Mouse (Mus musculus) midbrain, postnatal 0 days (tissue): ENCODE results near the gene Tomm6. TPM values are rescaled to one million over a fixed set of nuclear protein-coding genes. Genes with fewer than 3 reads are reported as not detected.

Experiments
- ATAC-seq: fragments of 200-750 bp; cut with Nextera tagmentation; 2 replicates; pipeline ENCODE4 v1.8.0; 2017; ENCODE audit warnings: moderate number of reproducible peaks, mild to moderate bottlenecking, moderate TSS enrichment, moderate library complexity; ENCODE audit not compliant: low FRiP score
- DNase-seq: peaks from one replicate; pipeline ENCODE4 v3.0.0-alpha.2; 2015; ENCODE audit warnings: low spot score
- H3K27ac ChIP-seq: fragments of 300-500 bp; sonication (generic); 2 replicates; pipeline ENCODE4 v1.5.1; 2014; ENCODE audit warnings: low read depth, mild to moderate bottlenecking, low read length, mixed read lengths
- H3K27me3 ChIP-seq: fragments of 300-500 bp; sonication (generic); 2 replicates; pipeline ENCODE4 v1.6.1; 2014; ENCODE audit warnings: low read length, control low read depth, mixed read lengths; ENCODE audit not compliant: insufficient read depth
- H3K36me3 ChIP-seq: fragments of 300-500 bp; sonication (generic); 2 replicates; pipeline ENCODE4 v1.6.1; 2014; ENCODE audit warnings: low read length, control low read depth, mixed read lengths; ENCODE audit not compliant: insufficient read depth
- H3K4me1 ChIP-seq: fragments of 300-500 bp; sonication (generic); 2 replicates; pipeline ENCODE4 v1.6.1; 2014; ENCODE audit warnings: mild to moderate bottlenecking, control low read depth, antibody characterized with exemption, low read length, mixed read lengths; ENCODE audit not compliant: insufficient read depth
- H3K4me2 ChIP-seq: fragments of 300-500 bp; sonication (generic); 2 replicates; pipeline ENCODE4 v1.6.1; 2014; ENCODE audit warnings: low read depth, mild to moderate bottlenecking, low read length, mixed read lengths; ENCODE audit not compliant: poor library complexity, severe bottlenecking
- H3K4me3 ChIP-seq: fragments of 300-500 bp; sonication (generic); 2 replicates; pipeline ENCODE4 v1.5.1; 2014; ENCODE audit warnings: low read depth, mild to moderate bottlenecking, low read length, moderate library complexity
- H3K9ac ChIP-seq: fragments of 300-500 bp; sonication (generic); replicated peaks from 2 replicates; pipeline ENCODE4 v1.6.1; 2014; ENCODE audit warnings: mild to moderate bottlenecking, low read length, moderate library complexity, mixed read lengths; ENCODE audit not compliant: poor library complexity, severe bottlenecking
- H3K9me3 ChIP-seq: fragments of 300-500 bp; sonication (generic); 2 replicates; pipeline ENCODE4 v1.6.1; 2016; ENCODE audit warnings: low read length, control low read depth
- CTCF ChIP-seq: IDR thresholded peaks from 2 replicates; pipeline ENCODE4 v1.5.1; 2016; ENCODE audit warnings: antibody characterized with exemption, mild to moderate bottlenecking
- WGBS: fragments of 180-500 bp; shearing (Covaris S2); extraction: QIAGEN DNeasy Blood & Tissue Kit; methylation state at CpG from one replicate; pipeline ENCODE4 v1.1.7; 2014; 5-methylcytosine and 5-hydroxymethylcytosine counted together
- polyA plus RNA-seq: library from polyadenylated mRNA; unstranded; fragments of >200 nt; fragmentation: Nextera tagmentation; extraction: Ambion mirVana; gene quantifications from 2 replicates; pipeline ENCODE4 v1.2.1, GENCODE M21; 2015
- total RNA-seq: library from RNA; depleted of rRNA; stranded (reverse); fragments of >200 nt; gene quantifications from 2 replicates; pipeline ENCODE4 v1.2.3, GENCODE M21; 2014

Tomm6 gene
- total and polyA plus RNA-seq, 2 experiments from 2014 or later, result 117 to 339 TPM

DNA sequence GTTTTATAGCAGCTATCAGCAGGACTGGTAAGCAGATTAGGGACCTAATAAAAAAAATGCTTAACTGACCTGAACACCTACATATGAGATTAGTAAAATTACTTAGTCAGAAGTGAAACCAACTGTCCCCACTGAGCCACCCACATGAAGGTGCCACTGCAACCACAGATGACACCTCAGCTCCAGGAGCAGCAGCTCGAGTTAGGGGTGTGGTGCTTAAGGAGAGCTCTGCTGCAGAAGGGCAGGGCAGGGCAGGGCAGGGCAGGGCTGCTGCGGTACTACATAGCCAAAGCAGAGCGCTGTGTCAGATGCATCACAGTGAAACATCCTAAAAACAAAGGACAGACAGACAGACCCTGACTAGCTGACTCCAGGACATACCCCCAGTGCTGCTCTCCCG lies 5.3 kb downstream of the Tomm6 start:
- ATAC-seq (no peak), DNase-seq (no peak)
- no peak for TF ChIP-seq CTCF
- Histone ChIP-seq H3K27me3 (no peaks in the 10 kb centered on the region), H3K27ac (no peak overlapping the region), H3K4me3 (no peak overlapping the region), H3K4me1 (peaks cover 5% of the 10 kb centered on the region; the same call in 1 of the 2 replicates), H3K36me3 (peaks cover 52% of the 10 kb centered on the region), H3K9ac (no peak overlapping the region), H3K9me3 (no peaks in the 10 kb centered on the region), H3K4me2 (no peak overlapping the region)
- 91% methylated on average over 4 of the region's 4 CpGs for WGBS

- Histone ChIP-seq H3K36me3 (peaks cover 50% of the 10 kb centered on the region), H3K9me3 (no peaks in the 10 kb centered on the region), H3K27me3 (no peaks in the 10 kb centered on the region), H3K4me3 (no peak overlapping the region), H3K4me1 (no peaks in the 10 kb centered on the region), H3K9ac (no peak overlapping the region), H3K27ac (no peak overlapping the region), H3K4me2 (no peak overlapping the region)
- TF ChIP-seq CTCF, result no peak
- DNase-seq (no peak), ATAC-seq (no peak)
- 90% methylated on average over 5 of the region's 5 CpGs for WGBS
These were observed 9.5 kb downstream of the Tomm6 start for GRCm38 (mm10) chr17:47678702-47679101.

DNA sequence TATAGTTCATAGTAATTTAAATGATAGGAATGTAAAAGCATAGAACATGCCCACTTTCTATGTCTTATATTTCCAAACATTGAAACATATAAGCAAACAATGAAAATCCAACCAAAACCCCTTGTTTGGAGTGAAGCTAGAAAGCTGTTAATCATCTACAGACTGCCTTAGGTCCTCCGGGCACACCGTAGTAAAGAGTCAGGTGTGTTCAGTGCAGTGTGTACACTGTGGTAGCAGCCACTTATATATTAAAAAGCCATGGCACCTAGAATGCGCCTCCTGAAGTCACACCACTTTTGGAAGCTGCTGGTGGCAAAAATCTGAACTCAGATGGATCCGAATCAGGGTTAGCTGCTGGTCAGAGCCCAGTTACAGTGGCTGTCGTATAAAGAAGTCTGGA lies 9.9 kb downstream of the Tomm6 start:
- no peaks in the 10 kb centered on the region for H3K4me1 ChIP-seq
- WGBS, result over 99% methylated on average over 5 of the region's 5 CpGs

DNA sequence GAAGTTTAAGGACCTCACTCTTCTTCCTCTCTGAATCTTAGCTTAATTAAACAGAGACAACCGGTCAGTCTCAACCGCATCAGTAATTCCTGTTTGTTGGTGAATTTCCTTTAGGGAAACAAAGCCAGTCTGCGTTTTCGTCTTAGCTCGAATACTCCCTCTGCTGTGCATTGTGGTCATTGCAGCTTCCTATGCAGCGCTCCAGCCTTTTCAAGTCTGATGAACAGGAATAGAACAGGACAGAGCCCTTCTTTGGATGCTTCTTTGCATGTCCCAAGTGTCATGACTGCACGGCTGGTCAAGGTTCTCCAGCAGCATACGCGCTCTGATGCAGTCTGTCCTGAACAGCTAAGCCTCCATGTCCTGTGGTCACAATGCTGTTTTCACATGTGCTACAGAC lies 11.6 kb downstream of the Tomm6 start:
- Histone ChIP-seq H3K4me3 (no peak overlapping the region), H3K27ac (no peak overlapping the region), H3K9ac (no peak overlapping the region), H3K4me2 (no peak overlapping the region), H3K36me3 (peaks cover 40% of the 10 kb centered on the region), H3K9me3 (no peaks in the 10 kb centered on the region), H3K27me3 (no peaks in the 10 kb centered on the region), H3K4me1 (no peaks in the 10 kb centered on the region)
- peak; percentile 94 for TF ChIP-seq CTCF
- 16% methylated on average over 9 of the region's 9 CpGs for WGBS
- DNase-seq (peak; percentile 82), ATAC-seq (no peak)

More for the DNA sequence above, 9.9 kb downstream of the Tomm6 start:
- DNase-seq, result no peak
- no peak overlapping the region for H3K4me2 ChIP-seq
- no peak overlapping the region for H3K9ac ChIP-seq
- H3K36me3 ChIP-seq, result peaks cover 48% of the 10 kb centered on the region
- no peak for ATAC-seq
- no peak overlapping the region for H3K27ac ChIP-seq
- TF ChIP-seq CTCF, result no peak
- H3K9me3 ChIP-seq, result no peaks in the 10 kb centered on the region
- H3K27me3 ChIP-seq, result no peaks in the 10 kb centered on the region
- H3K4me3 ChIP-seq, result no peak overlapping the region

GRCm38 (mm10) chr17:47672311-47673111 lies 15.7 kb downstream of the Tomm6 start:
- Histone ChIP-seq H3K36me3 (peaks cover 11% of the 10 kb centered on the region), H3K4me1 (peaks cover 4% of the 10 kb centered on the region; the same call in 1 of the 2 replicates), H3K9ac (peak overlapping the region; percentile 30; the same call in 1 of the 2 replicates), H3K4me2 (peak overlapping the region; percentile 57), H3K27ac (no peak overlapping the region), H3K27me3 (no peaks in the 10 kb centered on the region), H3K4me3 (peak overlapping the region; percentile 32), H3K9me3 (no peaks in the 10 kb centered on the region)
- WGBS, result 8% methylated on average over 55 of the region's 68 CpGs
- peak; percentile 38 for TF ChIP-seq CTCF
- peak; percentile 67 for DNase-seq
- ATAC-seq, result 0 out of 2 replicates have a peak, but pooled peaks have one; percentile 28

DNA sequence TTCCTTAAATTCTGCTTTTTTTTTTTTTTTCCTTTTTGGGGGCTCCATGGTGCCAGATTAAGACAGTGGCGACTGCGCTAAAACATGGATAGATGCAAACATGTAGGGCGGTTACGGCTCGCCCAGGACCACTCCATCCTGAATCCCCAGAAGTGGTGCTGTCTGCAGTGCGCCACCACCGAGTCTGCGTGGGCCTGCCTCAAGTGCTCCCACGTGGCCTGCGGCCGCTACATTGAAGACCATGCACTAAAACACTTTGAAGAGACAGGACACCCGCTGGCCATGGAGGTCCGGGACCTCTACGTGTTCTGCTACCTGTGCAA lies 16.2 kb downstream of the Tomm6 start:
- TF ChIP-seq CTCF, result no peak
- peak overlapping the region; percentile 57 for H3K4me2 ChIP-seq

More for the DNA sequence above, 16.2 kb downstream of the Tomm6 start:
- Histone ChIP-seq H3K4me1 (peaks cover 4% of the 10 kb centered on the region; the same call in 1 of the 2 replicates), H3K36me3 (peaks cover 9% of the 10 kb centered on the region), H3K27me3 (no peaks in the 10 kb centered on the region), H3K9me3 (no peaks in the 10 kb centered on the region), H3K4me3 (peak overlapping the region; percentile 32; the same call in 1 of the 2 replicates), H3K27ac (no peak overlapping the region), H3K9ac (0 out of 2 replicates have a peak overlapping the region, but pooled peaks have one; percentile 30)
- DNase-seq (peak; percentile 17), ATAC-seq (0 out of 2 replicates have a peak, but pooled peaks have one; percentile 55)
- 25% methylated on average over 14 of the region's 14 CpGs for WGBS
